23 mouse cellular contexts compared by ENCODE assay signal in genomic region chr2:13630136-13630832, GRCm38 (mm10). TPM values are rescaled to one million over a fixed set of nuclear protein-coding genes. Genes with fewer than 3 reads are reported as not detected.
DNase-seq lines count a peak whose midpoint lies in the region; ATAC-seq lines count a peak whose summit lies in the region.
"Had no signal": no experiment of that assay in that cellular context is flagged by ENCODE, and none has a peak within 500 bp of the region (broad histone marks: within the 10 kb centered on the region; RNA-seq: fewer than 3 reads in every experiment).

No protein-coding gene starts in this region.

- DNase-seq in embryonic facial prominence, embryonic 14.5 days (ENCODE audit: low spot score): peak; percentile 40
- DNase-seq in embryonic facial prominence, embryonic 10.5 days (ENCODE audit: low spot score): no peak
- DNase-seq in adrenal gland, adult 8-10 months: peak; percentile 19
- DNase-seq in limb, embryonic 11.5 days (ENCODE audit: low spot score): peak; percentile 48
- DNase-seq in frontal cortex, postnatal 25 days (ENCODE audit: low spot score in 2 of 2): no peak
- no peak for DNase-seq in thymus, postnatal 10 days (ENCODE audit: low spot score in 2 of 2)
- no peak for DNase-seq in embryo, embryonic 10.5 days (ENCODE audit: low spot score)
- DNase-seq: cerebellum, adult 18-20 months; cerebellum, postnatal 36 days; forebrain, postnatal 0 days; heart, postnatal 14 days; kidney, adult 18-20 months; kidney, postnatal 25 days; left cerebral cortex, postnatal 4 days; thymus, postnatal 25 days had no signal

- no peak overlapping the region for H3K9ac ChIP-seq in embryonic facial prominence, embryonic 14.5 days (ENCODE audit: low read depth, low read length)
- no peak overlapping the region for H3K9ac ChIP-seq in embryonic facial prominence, embryonic 15.5 days
- H3K9ac ChIP-seq in limb, embryonic 11.5 days (ENCODE audit: low read length): no peak overlapping the region; the same call in 1 of the 2 replicates
- H3K9ac ChIP-seq: embryonic facial prominence, embryonic 13.5 days; forebrain, postnatal 0 days; heart, embryonic 12.5 days; hindbrain, embryonic 14.5 days; liver, embryonic 15.5 days had no signal

- H3K4me1 ChIP-seq in embryonic facial prominence, embryonic 14.5 days (ENCODE audit: control insufficient read depth, insufficient read depth, low read length): no peaks in the 10 kb centered on the region
- H3K4me1 ChIP-seq in embryonic facial prominence, embryonic 10.5 days: no peaks in the 10 kb centered on the region
- no peaks in the 10 kb centered on the region for H3K4me1 ChIP-seq in embryonic facial prominence, embryonic 15.5 days
- H3K4me1 ChIP-seq in limb, embryonic 11.5 days (ENCODE audit: control insufficient read depth, insufficient read depth, low read length): 0 out of 2 replicates have a peak, but pooled peaks cover 3% of the 10 kb centered on the region
- H3K4me1 ChIP-seq: embryonic facial prominence, embryonic 13.5 days; forebrain, embryonic 10.5 days; heart, embryonic 12.5 days; liver, embryonic 15.5 days had no signal

- no peaks in the 10 kb centered on the region for H3K27me3 ChIP-seq in embryonic facial prominence, embryonic 14.5 days (replicated peaks; ENCODE audit: control insufficient read depth, insufficient read depth, low read length)
- no peaks in the 10 kb centered on the region for H3K27me3 ChIP-seq in embryonic facial prominence, embryonic 10.5 days (replicated peaks; ENCODE audit: low read depth, poor library complexity, severe bottlenecking)
- H3K27me3 ChIP-seq in embryonic facial prominence, embryonic 15.5 days: no peaks in the 10 kb centered on the region
- H3K27me3 ChIP-seq in limb, embryonic 11.5 days (ENCODE audit: control insufficient read depth, insufficient read depth, low read length): no peaks in the 10 kb centered on the region
- H3K27me3 ChIP-seq: CH12.LX; embryonic facial prominence, embryonic 13.5 days; heart, embryonic 12.5 days had no signal

- H3K4me2 ChIP-seq in embryonic facial prominence, embryonic 14.5 days (ENCODE audit: low read depth, low read length): no peak overlapping the region
- no peak overlapping the region for H3K4me2 ChIP-seq in embryonic facial prominence, embryonic 15.5 days (replicated peaks)
- H3K4me2 ChIP-seq in limb, embryonic 11.5 days (ENCODE audit: low read depth, severe bottlenecking): no peak overlapping the region
- H3K4me2 ChIP-seq: embryonic facial prominence, embryonic 13.5 days; heart, embryonic 12.5 days; hindbrain, embryonic 14.5 days; liver, embryonic 15.5 days; midbrain, embryonic 11.5 days had no signal

- H3K36me3 ChIP-seq in embryonic facial prominence, embryonic 14.5 days (ENCODE audit: control insufficient read depth, insufficient read depth, low read length): no peaks in the 10 kb centered on the region
- H3K36me3 ChIP-seq in embryonic facial prominence, embryonic 10.5 days (replicated peaks): no peaks in the 10 kb centered on the region
- no peaks in the 10 kb centered on the region for H3K36me3 ChIP-seq in embryonic facial prominence, embryonic 15.5 days
- no peaks in the 10 kb centered on the region for H3K36me3 ChIP-seq in limb, embryonic 11.5 days (ENCODE audit: control insufficient read depth, insufficient read depth, low read length)
- H3K36me3 ChIP-seq: embryonic facial prominence, embryonic 13.5 days; forebrain, embryonic 10.5 days; heart, embryonic 12.5 days; liver, embryonic 15.5 days had no signal

- peak; percentile 67; the same call in 1 of the 2 replicates for ATAC-seq in embryonic facial prominence, embryonic 14.5 days (ENCODE audit: low read depth)
- ATAC-seq in embryonic facial prominence, embryonic 15.5 days (ENCODE audit: insufficient number of reproducible peaks, low FRiP score, low TSS enrichment, low read depth): 0 out of 2 replicates have a peak, but pooled peaks have one; percentile 60
- ATAC-seq in limb, embryonic 11.5 days (ENCODE audit: insufficient number of reproducible peaks, low FRiP score, low TSS enrichment, low read depth): peak; percentile 53
- ATAC-seq: forebrain, postnatal 0 days had no signal

- H3K9me3 ChIP-seq in embryonic facial prominence, embryonic 14.5 days (ENCODE audit: control insufficient read depth, low read length): no peaks in the 10 kb centered on the region
- H3K9me3 ChIP-seq in embryonic facial prominence, embryonic 10.5 days: no peaks in the 10 kb centered on the region
- H3K9me3 ChIP-seq in embryonic facial prominence, embryonic 15.5 days (replicated peaks): no peaks in the 10 kb centered on the region
- H3K9me3 ChIP-seq in limb, embryonic 11.5 days (ENCODE audit: control insufficient read depth, low read length): no peaks in the 10 kb centered on the region
- H3K9me3 ChIP-seq: embryonic facial prominence, embryonic 13.5 days; forebrain, embryonic 10.5 days; heart, embryonic 12.5 days; liver, embryonic 15.5 days had no signal

- H3K27ac ChIP-seq in embryonic facial prominence, embryonic 14.5 days (replicated peaks; ENCODE audit: low read depth, low read length): no peak overlapping the region
- H3K27ac ChIP-seq in embryonic facial prominence, embryonic 10.5 days (replicated peaks): no peak overlapping the region
- H3K27ac ChIP-seq in embryonic facial prominence, embryonic 15.5 days (replicated peaks): no peak overlapping the region
- no peak overlapping the region for H3K27ac ChIP-seq in limb, embryonic 11.5 days (replicated peaks; ENCODE audit: low read depth, low read length)
- H3K27ac ChIP-seq: embryonic facial prominence, embryonic 13.5 days; forebrain, embryonic 10.5 days; hindbrain, embryonic 14.5 days; liver, embryonic 15.5 days had no signal

- 62% methylated on average over 7 of the region's 7 CpGs for WGBS in embryonic facial prominence, embryonic 14.5 days
- 82% methylated on average over 7 of the region's 7 CpGs for WGBS in embryonic facial prominence, embryonic 10.5 days
- WGBS in embryonic facial prominence, embryonic 15.5 days: 69% methylated on average over 7 of the region's 7 CpGs
- WGBS in limb, embryonic 11.5 days: 53% methylated on average over 7 of the region's 7 CpGs

- no peak overlapping the region for H3K4me3 ChIP-seq in embryonic facial prominence, embryonic 14.5 days (ENCODE audit: low read depth, low read length)
- no peak overlapping the region for H3K4me3 ChIP-seq in embryonic facial prominence, embryonic 10.5 days
- no peak overlapping the region for H3K4me3 ChIP-seq in embryonic facial prominence, embryonic 15.5 days (replicated peaks)
- no peak overlapping the region for H3K4me3 ChIP-seq in limb, embryonic 11.5 days (ENCODE audit: low read depth, low read length)
- H3K4me3 ChIP-seq: embryonic facial prominence, embryonic 13.5 days; forebrain, embryonic 10.5 days; heart, embryonic 12.5 days; liver, embryonic 15.5 days had no signal

RNA-seq across cellular contexts. Expression of gene Vim, which starts 56.6 kb away (rescaled TPM):
- polyA plus RNA-seq in embryonic facial prominence, embryonic 14.5 days (2014; fragmentation: Nextera tagmentation; extraction: Ambion mirVana): 1,242 and 1,248 TPM in 2 replicates
- polyA plus RNA-seq in embryonic facial prominence, embryonic 10.5 days (2016; fragmentation: Nextera tagmentation; extraction: Ambion mirVana): 433 and 466 TPM in 2 replicates
- total RNA-seq in adrenal gland, adult 8-10 months (2022): 100 to 1,000 TPM; 106 to 291 (median 155) TPM
- polyA plus RNA-seq in embryonic facial prominence, embryonic 15.5 days (2015; fragmentation: Nextera tagmentation; extraction: Ambion mirVana): 1,081 and 1,117 TPM in 2 replicates
- polyA plus RNA-seq in limb, embryonic 11.5 days (2014; fragmentation: Nextera tagmentation; extraction: Ambion mirVana): 398 and 406 TPM in 2 replicates

Comparison
In these comparisons a context has a peak if more than half of its experiments do, and no peak if none do; other contexts are left out.
1. DNase-seq: peak in embryonic facial prominence, embryonic 14.5 days (single experiment), adrenal gland, adult 8-10 months (single experiment) and limb, embryonic 11.5 days (single experiment); none in embryonic facial prominence, embryonic 10.5 days (single experiment), frontal cortex, postnatal 25 days (0 of 2), thymus, postnatal 10 days (0 of 2) and embryo, embryonic 10.5 days (single experiment).
2. Peak in every context shown above with its lines, with median percentiles within 50 percentile points of each other: ATAC-seq.